Mouse (Mus musculus) T-helper 17 cell (primary cell): Measurements from ENCODE around the gene Fopnl.

Experiments used
- in situ Hi-C, 2 experiments: fragments of 300-600 bp; cut with MboI, MseI; formaldehyde crosslinking; loops; 1 replicate in 1 of 2; 2 replicates in 1 of 2; pipeline ENCODE4 v1.15.1; 2025; ENCODE audit warnings: high pct_unique_total_duplicates in 2 of 2

Fopnl gene

GRCm38 (mm10) chr16:14308245-14309073 is 8.7 kb downstream of the Fopnl start:
- in situ Hi-C loops: loop anchor here in 1 of 2 experiments (25.0 kb wide), 1 partner anchor 1304 kb away; no protein-coding TSS in a partner anchor

DNA sequence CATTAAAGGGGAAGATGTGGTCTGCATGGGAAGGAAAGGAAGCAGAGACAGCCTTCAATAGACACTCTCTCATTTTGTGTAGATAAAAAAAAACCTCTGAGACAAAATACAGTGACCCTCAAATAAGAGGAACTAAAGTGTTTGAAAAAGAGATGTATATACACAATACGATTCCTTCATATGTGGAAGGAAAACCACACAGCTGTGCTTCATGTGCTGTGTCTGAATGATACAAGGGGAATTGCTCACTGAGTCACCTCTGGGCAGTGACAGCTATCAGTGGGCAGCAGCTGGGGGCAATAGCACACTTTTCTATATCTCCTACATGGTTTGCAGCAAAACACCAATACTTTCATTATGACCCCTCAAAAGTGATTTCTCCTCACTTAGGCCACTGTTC is 9.8 kb downstream of the Fopnl start:
- in situ Hi-C loops: loop anchor here in 1 of 2 experiments (25.0 kb wide), 1 partner anchor 1305 kb away; no protein-coding TSS in a partner anchor

- in situ Hi-C loops: loop anchor here in 1 of 2 experiments (25.0 kb wide), 1 partner anchor 1306 kb away; no protein-coding TSS in a partner anchor
Observed at GRCm38 (mm10) chr16:14306451-14306850, 10.8 kb downstream of the Fopnl start.

GRCm38 (mm10) chr16:14304791-14305190 is 12.4 kb downstream of the Fopnl start:
- in situ Hi-C loops: loop anchor here in 1 of 2 experiments (25.0 kb wide), 1 partner anchor 1308 kb away; no protein-coding TSS in a partner anchor

GRCm38 (mm10) chr16:14303676-14304075 is 13.5 kb downstream of the Fopnl start:
- in situ Hi-C loops: loop anchor here in 1 of 2 experiments (25.0 kb wide), 1 partner anchor 1309 kb away; no protein-coding TSS in a partner anchor

DNA sequence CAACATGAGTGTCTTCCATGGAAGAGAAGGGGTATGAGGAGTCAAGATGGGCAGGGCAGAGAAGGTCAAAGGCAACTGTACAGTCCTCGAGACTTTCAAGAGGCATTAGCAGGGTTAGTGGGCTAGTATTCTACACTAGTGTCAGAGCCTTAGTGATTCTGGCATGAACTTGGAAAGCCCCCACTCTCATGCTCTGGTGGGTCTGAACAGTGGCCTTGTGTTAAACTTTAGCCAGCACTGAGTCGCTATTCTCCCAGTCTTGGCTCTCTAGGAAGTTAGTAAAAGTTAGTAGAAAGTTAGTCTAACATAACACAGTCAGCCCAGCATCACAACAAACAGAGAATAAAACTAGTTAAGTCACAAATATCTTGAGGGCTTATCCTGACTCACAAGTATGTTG is 14.1 kb downstream of the Fopnl start:
- in situ Hi-C loops: loop anchor here in 1 of 2 experiments (25.0 kb wide), 1 partner anchor 1309 kb away; no protein-coding TSS in a partner anchor

GRCm38 (mm10) chr16:14298461-14298860 is 18.7 kb downstream of the Fopnl start:
- in situ Hi-C loops: no loop called here

- in situ Hi-C loops: no loop called here
Observed at GRCm38 (mm10) chr16:14297746-14298145, 19.5 kb downstream of the Fopnl start.

DNA sequence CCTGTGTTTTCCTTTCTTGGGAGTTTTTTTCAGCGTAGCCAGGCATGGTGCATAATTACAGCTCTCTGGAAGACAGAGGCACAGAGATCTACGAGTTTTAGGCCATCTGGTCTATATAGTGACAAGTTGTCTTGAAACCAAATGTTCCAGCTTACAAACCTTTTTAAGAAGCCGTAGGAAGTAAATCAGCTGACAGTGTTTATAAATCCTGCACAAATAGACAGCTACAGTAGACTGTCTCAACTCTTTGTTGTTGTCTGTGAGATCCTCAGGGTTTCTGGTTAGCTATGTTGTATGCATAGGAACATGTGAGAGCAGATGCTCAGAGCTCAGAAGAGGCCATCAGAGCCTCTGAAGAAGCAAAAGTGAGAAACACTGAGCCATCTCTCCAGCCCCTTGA is 20.1 kb downstream of the Fopnl start:
- in situ Hi-C loops: no loop called here

- in situ Hi-C loops: no loop called here
Observed at GRCm38 (mm10) chr16:14296544-14297124, 20.6 kb downstream of the Fopnl start.

DNA sequence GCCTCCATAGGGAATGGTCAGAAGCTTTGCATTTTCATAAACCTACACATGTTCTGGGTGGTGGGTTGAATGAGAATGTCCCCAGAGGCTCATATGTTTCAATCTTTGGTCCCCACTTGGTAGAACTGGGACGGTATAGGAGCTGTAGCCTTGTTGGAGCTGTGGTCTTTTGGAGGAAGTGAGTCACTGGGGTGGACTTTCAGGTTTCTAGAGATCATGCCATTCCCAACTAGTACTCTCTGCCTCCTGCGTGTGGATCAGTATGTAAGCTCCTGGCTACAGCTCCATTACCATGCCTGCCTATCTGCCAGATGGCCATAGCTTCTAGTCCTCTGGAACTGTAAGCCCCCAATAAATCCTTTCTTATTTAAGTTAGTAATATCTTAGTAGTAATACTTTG is 21.9 kb downstream of the Fopnl start:
- in situ Hi-C loops: no loop called here

DNA sequence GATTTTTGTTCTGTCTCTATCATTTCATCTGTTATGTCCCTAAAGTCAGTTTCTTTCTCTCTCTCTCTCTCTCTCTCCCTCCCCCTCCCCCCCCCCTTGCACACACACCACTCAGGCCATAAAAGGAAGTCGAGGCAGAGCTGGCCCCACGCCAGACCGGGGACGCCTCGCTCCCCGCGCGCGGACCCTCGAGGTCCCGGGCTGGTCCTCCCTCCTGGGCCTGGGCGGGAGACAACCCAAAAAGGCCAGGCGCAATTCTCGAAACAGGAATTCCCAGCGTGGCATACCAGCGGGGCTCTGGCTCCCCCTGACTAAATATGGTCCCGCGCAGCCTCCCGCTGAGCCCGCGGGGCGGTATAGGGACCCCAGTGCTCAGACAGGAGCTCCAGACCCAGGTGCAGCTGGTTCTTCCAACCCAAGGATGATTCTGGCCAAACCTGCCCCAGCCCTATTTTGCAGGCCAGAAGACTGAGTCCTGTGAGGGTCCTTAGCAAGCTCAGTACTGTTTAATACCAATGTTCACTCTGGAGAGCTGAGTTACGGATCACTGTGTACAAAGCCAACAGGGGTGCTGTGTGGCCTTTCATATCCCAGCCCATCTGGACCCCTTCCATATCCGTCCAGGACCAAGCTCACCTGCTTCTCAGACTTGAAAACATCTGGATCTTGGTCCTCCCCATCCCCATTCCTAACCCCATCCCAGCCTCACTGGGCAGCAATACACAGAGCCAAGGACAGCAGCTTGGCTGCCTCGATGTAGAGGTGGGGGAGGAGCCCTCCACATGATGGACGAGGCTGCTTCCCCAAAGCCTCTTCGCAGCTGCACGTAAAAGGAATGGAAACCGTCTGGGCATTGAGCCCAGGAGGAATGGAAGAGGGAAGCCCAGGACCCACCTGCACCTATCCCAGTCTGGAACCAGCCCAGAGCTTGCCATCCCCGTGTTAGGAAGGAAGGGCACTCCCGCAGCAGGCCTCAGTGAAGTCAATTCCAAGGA is 24.7 kb downstream of the Fopnl start:
- in situ Hi-C loops: no loop called here

GRCm38 (mm10) chr16:14291223-14291622 is 26.0 kb downstream of the Fopnl start, which contains the start of gene Myh11:
TSS of gene Myh11 (minus strand) at chr16:14291372.
- in situ Hi-C loops: no loop called here

GRCm38 (mm10) chr16:14272374-14272965 is 44.7 kb downstream of the Fopnl start:
- in situ Hi-C loops: loop anchor here in 1 of 2 experiments (25.0 kb wide), 1 partner anchor 615 kb away; no protein-coding TSS in a partner anchor

DNA sequence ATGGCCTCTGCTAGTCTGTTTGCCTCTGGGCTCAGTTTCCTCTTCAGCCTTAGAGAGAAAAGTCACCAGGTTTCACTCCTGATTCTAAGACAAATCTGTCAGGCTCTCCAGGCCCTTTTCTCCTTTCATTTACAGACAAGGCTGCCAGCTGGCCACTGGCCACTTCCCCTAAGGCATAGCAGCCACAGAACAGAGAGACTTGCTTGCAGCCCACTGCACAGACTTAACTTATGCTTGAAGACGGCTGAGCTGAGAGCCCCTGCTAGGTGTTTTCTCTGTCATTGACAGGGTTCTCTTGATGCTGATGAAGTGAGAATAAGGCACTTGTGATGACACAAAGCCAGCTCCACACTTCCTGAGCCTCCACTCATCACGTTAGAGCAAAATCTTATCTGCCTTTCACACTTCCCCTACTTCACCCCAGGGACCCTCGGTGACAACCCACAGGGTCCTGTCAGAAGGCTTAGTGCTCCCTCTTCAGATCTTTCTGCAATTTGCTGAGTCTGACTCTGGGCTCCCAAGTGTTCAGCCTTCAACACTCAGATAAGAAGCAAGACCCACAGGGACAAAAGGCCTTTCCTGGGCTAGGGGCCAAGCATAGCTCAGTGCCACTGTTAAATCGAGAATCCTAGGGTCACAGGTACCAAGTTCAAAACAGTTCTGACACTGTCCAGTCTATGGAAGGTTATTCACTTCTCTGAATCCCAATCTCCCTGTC is 51.8 kb downstream of the Fopnl start:
- in situ Hi-C loops: loop anchor here in 1 of 2 experiments (25.0 kb wide), 1 partner anchor 622 kb away; no protein-coding TSS in a partner anchor

DNA sequence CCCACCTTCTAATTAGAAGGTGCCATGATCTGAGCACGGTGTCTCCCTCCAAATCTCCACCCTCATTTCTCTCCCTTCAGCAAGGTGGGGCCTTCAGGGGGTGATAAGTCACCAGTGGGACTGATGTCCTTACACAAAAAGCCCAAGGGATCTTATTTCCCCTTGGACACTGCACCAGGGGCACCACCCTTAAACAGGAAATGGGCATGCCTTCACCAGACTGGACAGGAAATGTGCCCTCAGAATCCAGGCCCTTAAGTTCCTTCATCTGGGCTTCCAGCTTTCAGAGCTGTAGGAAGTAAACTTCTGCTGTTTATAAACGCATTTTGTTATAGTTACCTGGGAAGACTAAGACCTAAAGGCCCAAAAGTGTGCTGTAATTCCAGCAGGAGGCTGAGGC is 52.7 kb downstream of the Fopnl start:
- in situ Hi-C loops: loop anchor here in 1 of 2 experiments (25.0 kb wide), 1 partner anchor 623 kb away; no protein-coding TSS in a partner anchor

DNA sequence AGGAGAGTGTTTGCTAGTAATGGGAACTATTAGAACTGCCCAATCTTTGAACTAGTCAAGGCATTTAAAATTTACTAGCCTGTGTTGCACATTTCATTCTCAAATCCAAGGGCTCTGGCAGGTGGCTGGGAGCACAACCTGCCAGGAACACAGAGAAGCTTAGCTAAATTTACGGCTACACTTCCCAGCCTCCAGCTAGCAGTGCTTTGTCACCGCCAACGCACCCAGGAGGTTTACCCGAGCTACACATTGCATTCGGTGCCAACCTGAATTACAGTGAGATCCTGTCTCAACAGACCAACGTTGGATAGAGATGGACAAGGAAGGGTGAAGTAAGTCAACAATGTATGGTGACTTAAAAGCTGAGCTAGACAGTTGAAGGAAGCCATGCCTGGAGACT is 54.0 kb downstream of the Fopnl start:
- in situ Hi-C loops: loop anchor here in 1 of 2 experiments (25.0 kb wide), 1 partner anchor 624 kb away; no protein-coding TSS in a partner anchor

DNA sequence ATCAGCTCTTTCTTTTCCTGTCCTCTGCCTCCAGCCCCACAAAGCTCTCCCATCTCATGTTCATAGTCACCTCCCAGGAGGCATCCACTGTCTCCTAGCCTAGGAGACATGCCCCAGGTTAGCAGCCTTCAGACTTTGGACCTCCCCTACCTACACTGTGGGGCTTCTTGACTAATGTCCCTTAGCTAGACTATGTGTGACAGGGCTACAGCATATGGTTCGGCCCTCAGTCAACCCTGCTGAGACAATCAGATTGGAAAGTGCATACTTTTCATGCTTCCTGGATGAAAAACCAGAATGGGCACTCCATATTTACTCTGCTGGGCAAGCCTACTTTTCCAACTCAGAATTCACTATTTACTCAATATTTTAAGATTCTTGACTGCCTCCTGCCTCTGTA is 54.8 kb downstream of the Fopnl start:
- in situ Hi-C loops: loop anchor here in 1 of 2 experiments (25.0 kb wide), 1 partner anchor 625 kb away; no protein-coding TSS in a partner anchor

- in situ Hi-C loops: loop anchor here in 1 of 2 experiments (25.0 kb wide), 1 partner anchor 628 kb away; no protein-coding TSS in a partner anchor
Observed at GRCm38 (mm10) chr16:14258856-14259255, 58.3 kb downstream of the Fopnl start.
